Mouse (Mus musculus): Measurements from ENCODE around the gene Zfp54. TPM values are rescaled to one million over a fixed set of nuclear protein-coding genes. Genes with fewer than 3 reads are reported as not detected.

Gene Zfp54
- total RNA-seq, 2 experiments from 2014 or later: 1.3 to 1.4 TPM

Other genes starting within 250 kb of the Zfp54 start
- gene Vmn1r234, start 197.1 kb upstream of the Zfp54 start, total RNA-seq (2021): not detected
- not detected for gene Vmn1r235, start 166.8 kb upstream of the Zfp54 start, total RNA-seq (2021)
- gene Vmn1r236, start 140.3 kb upstream of the Zfp54 start, total RNA-seq (2021): not detected
- gene Vmn1r237, start 111.4 kb upstream of the Zfp54 start, total RNA-seq (2021): not detected
- gene Zfp677, start 39.5 kb upstream of the Zfp54 start, total RNA-seq (2021): 1 to 10 TPM; 1.5 to 1.9 TPM
- 1 to 10 TPM; 3.7 to 4.5 TPM for gene Zfp51, start 27.1 kb downstream of the Zfp54 start, total RNA-seq (2021)
- 1 to 10 TPM; 4.9 to 5.4 TPM for gene Zfp53, start 65.8 kb downstream of the Zfp54 start, total RNA-seq (2021)
- gene Zfp52, start 112.3 kb downstream of the Zfp54 start, total RNA-seq (2021): 1 to 10 TPM; 7.1 to 7.2 TPM
- 10 to 100 TPM; 17.1 to 17.6 TPM for gene Zfp948, start 143.8 kb downstream of the Zfp54 start, total RNA-seq (2021)
- gene Zfp983, start 227.4 kb downstream of the Zfp54 start, total RNA-seq (2021): 10 to 100 TPM; 11.9 to 13.6 TPM